Mouse (Mus musculus) 416B (cell line): Measurements from ENCODE around the gene Slc15a2.

Source experiments
- DNase-seq: peaks from one replicate; pipeline ENCODE4 v3.0.0; 2011; ENCODE audit warnings: low read depth

Slc15a2 gene

DNA sequence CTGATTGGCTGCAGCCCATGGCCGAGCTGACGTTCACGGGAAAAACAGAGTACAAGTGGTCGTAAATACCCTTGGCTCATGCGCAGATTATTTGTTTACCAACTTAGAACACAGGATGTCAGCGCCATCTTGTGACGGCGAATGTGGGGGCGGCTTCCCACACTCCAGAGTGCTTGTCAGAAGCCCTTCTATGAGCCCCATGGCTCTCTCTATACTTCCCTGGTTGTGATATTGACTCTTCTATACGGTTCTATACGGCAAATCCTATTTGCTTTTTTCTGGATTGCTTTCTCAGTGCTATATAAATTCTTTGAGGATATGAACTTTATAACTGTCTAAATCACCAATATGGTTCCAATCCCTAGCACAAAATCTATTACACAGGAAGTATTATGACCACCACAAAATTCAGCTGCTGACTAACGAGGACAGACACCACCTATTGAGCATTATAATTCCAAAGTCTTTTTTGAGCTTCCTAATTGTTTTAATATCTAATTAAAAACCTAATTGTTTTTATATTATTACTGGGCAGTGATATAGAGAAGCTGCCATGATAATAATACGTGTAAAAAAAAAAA lies 14.5 kb downstream of the Slc15a2 start:
- no peak for DNase-seq

DNA sequence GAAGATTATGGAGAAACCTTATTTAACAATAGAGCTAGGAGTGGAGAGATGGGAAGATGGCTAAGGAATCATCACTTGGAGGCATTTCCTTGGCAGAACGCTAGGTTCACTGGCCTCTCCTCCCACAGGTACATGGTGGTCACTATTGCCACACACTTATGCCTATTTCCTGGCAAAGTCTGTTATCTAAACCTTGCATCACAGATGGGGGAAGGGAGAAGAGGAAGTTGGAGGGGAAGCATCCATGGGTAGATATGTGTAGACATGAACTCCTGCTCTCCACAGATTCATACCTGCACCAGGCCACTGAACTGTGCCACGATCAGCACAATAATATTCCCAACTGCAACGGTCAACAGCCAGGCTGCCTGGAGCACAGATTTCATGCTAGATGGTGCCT lies 32.8 kb downstream of the Slc15a2 start:
- DNase-seq = no peak

DNA sequence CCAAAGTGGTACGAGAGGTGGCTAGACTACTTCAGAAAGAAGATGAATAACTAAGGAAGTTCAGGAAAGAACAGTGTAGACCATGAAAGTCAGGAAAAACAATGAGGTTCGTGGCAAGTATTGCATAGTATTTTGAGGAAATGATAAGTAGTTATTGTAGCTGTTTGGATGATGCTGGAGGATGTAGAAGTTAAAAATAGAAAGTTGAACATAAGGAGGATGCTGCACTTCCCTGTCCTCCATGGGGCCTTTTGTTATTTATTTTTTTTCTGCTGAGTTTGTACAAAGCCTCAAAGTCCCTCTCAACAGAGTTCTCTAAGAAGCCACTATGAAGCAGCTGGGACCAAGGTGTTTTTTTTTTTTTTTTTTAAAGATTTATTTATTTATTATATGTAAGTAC lies 37.0 kb downstream of the Slc15a2 start:
- no peak for DNase-seq

DNA sequence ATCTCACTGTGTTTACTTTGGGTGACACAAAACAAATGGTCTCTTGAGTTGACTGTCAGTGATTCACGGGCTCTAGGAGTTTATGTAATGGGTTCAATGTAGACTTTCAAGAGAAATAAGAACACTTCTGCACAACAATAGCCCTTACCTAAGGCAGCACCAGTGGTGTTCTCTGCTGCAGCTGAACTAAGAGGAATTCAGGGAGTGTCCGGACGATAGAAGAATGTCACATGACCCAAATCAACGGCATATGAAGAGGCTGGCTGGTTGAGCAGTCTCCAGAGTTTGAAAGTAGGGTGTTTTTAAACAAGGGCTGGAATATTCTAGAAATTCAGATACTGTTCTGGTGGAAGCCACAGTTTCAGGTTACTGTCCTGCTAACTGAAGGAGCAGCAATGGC lies 37.7 kb downstream of the Slc15a2 start:
- DNase-seq = no peak

GRCm38 (mm10) chr16:36743580-36743979 lies 41.2 kb downstream of the Slc15a2 start:
- DNase-seq = no peak

GRCm38 (mm10) chr16:36739404-36739930 lies 45.3 kb downstream of the Slc15a2 start:
- no peak for DNase-seq

DNA sequence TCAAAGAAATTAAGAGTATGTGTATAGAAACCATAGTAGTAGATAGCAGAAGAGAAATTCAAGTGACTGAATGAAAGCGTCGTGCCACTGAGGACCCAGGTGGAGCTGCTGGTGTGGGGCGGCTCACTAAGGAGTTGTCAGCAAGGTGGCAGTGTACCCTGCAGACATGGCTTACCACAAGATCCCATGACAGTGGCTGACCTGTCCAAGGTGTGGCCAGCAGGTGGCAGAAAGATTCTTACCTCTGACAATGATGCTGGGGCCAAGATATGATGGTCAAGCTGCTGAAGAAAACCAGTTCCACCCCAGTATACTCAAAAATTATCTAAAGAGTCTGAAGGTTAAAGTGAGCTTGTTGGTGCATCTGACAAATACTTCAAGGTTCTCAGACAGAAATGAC lies 49.3 kb downstream of the Slc15a2 start:
- no peak for DNase-seq

DNA sequence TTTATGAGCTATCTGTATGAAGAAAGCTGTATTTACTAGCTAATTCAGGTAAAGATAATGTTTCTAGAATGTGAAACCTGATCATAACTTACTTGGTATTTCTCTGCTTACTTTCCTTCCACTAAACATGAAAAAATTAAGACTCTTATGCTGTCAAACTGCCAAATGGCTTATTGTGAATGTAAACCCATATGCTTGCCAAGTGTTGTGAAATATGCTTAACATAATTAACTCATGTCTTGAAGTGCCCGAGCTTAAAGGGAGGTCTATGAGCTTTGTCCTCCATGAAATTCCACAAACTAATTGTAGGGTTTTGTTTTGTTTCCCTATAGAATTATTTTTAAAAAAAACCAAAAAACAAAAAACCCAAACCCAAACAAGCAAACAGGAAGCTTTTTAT lies 50.9 kb downstream of the Slc15a2 start:
- no peak for DNase-seq

DNA sequence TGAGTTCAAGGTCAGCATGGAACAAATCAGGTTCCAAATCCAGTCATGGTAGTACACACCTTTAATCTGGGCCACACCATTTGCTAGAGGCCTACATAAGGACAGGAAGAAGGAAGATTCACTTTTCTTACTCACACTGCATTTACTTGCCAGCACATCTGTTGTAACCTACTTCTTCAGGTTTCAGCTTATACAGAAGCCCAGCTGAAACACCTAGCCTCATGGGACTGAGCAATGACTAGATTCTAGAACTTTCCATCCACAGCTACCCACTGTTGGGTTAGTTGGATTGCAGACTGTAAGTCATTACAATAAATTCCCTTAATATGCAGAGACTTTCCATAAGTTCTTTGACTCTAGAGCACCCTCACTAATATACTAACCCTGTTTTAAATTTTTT lies 52.2 kb downstream of the Slc15a2 start:
- DNase-seq = no peak

- no peak for DNase-seq
These were observed 55.8 kb downstream of the Slc15a2 start for GRCm38 (mm10) chr16:36728959-36729358.

DNA sequence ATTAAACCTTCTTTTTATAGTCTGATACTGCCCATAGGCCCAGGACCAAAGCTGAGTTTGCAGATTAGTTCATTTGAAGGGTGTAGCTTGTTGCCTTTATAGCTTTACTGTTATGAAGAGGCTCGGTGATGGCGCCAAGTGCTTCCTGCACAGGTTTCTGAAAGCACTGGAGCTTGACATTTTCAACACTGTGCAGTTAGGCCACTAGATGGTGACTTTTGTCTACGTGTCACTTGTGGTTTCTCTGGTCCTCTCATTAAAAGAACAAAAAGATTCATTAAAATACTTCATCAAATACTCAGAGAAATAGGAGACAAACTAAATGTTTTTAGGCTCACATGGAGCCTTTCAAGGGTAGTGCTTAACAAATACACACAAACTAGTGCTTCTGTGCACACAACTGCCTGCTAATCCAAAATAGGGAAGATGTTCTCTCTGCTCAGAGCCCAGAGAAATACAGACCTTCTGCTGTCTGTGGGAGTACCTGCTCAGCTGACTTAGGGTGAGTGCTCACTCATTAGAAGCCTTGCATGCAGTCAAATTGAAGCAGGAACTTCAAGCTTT lies 60.8 kb downstream of the Slc15a2 start:
- peak; percentile 51 for DNase-seq

DNA sequence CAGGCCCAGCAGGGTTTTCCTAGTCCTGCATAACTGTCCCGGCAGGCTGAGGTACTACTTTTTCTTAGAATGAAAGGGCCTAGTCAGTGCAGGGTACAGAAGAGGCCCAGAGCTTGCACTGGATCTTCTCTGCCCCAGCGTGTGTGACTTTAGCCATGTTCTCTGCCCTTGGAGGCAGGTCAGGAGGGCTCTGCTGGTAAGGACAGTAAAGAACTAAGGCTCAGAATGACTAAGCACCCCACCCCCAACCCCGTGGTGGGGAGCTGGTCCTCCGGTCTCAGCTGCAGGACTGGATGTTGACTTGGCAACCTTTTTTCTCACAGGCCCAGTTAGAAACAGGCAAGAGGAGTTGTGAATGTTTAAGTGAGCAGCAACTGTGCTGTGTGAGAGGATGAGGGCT lies 62.0 kb downstream of the Slc15a2 start:
- no peak for DNase-seq

DNA sequence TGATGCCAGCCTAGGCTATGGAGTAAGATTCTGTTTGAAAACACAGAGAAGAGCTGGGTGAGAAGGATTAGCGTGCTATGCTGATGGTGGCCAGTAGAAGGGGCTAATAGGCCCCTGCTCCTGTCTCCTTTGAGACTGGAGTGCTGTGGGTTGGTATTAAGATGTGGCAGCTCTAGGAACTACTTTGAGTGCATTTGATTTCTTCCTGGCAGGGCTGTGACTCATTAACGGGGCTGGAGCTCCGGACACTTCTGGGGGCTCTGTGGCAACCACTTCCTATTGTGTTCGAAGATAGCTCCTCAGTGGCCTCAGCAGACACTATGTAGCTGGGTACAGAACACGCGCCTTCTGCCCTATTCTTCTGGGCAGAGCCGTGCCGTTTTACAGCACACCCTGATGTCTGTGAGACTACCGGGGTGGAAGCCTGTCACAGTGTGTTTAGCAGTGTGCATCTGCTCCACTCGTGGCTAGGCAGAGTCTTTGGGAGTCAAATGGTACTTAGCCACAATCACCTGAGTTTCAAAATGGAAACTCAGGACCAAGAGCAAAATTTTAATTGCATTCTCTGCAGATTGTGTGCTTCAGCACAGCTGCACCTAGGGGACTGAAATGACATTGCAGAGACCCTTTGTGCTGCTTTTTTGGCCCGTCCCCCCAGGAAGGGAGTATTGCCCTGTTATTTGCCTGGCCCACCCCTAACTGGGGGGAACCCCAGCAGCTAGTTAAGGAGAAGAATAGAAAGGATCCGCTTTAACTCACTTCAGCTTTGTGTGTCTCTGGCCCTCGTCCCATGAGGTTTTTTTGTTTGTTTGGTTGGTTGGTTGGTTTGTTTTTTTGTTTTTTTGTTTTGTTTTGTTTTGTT lies 64.3 kb downstream of the Slc15a2 start:
- DNase-seq = peak; percentile 93

DNA sequence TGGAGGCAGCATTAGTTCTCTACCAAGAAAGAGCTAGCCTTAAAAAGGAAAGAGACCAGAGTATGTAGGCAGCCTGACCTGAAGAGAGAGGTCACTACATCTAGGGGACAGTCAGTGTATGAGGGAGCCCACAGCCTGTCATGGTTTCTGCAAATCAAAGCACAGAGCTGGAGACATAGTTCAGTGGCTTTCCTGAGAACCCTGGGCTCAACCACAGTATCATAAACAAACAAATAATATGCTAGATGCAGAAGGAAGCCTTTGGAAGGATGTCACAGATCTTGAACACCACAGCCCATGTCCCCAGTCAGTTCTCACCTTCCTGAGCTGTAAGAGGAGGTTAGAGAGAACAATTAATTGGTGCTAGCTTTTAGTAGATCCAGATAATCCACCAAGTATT lies 66.1 kb downstream of the Slc15a2 start:
- DNase-seq = no peak

GRCm38 (mm10) chr16:36717481-36717880 lies 67.3 kb downstream of the Slc15a2 start:
- DNase-seq = peak; percentile 21

GRCm38 (mm10) chr16:36711760-36712159 lies 73.0 kb downstream of the Slc15a2 start:
- no peak for DNase-seq

- peak; percentile 21 for DNase-seq
These were observed 74.0 kb downstream of the Slc15a2 start for GRCm38 (mm10) chr16:36710794-36711193.

DNA sequence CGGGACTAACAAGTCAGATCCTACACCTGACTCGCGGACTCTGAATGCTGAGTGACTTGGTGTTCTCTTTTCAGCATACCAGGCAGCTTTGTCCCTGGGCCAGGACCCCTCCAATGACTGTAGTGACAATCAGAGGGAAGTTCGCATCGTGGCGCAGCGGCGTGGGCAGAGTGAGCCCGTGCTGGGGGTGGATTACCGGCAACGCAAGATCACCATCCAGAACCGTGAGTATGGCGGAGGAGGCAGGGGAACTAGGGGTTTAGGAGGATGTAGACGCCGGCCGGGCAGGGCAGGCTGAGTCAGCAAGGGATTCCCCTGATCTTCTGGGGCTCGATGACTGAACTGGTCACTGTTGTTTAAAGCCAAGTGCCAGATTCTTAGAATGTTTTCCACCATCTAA lies 75.4 kb downstream of the Slc15a2 start:
- no peak for DNase-seq

GRCm38 (mm10) chr16:36708751-36709150 lies 76.0 kb downstream of the Slc15a2 start:
- DNase-seq = no peak

DNA sequence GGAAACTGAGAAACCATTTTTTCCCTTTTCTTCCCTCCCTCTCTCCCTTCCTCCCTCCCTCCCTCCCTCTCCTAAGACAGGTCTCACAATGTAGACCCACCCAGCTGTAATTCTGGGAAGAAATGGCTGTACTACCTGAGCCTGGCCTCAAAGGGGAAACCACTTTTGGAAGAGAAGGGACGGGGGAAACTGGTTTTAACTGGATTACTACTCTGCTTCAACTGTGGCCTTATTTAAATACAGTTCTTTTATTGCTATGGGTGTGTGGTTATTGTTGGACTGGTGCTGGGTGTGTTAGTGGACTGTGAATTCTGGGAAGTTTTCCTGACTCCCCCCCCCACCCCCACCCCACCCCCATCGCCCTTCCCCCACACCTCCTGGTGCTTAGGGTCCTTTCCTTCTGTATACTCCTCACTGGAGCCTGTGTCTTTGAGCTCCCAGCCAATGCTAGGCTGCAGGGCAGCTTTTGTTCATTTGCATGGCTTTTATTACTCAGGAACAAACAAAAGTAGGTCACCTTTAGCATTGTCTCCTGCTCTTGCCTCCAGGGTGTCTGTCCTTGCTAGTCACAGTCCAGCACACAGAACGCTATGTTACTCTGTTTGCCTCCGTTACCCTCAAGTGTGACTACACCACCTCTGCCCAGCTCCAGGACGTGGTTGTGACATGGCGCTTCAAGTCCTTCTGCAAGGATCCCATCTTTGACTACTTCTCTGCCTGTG lies 76.9 kb downstream of the Slc15a2 start:
- DNase-seq = no peak

GRCm38 (mm10) chr16:36700484-36700883 lies 84.3 kb downstream of the Slc15a2 start:
- no peak for DNase-seq
